Mouse (Mus musculus) ES-E14 (cell line): Measurements from ENCODE around the gene Hepacam2.

ENCODE experiments used
- HCFC1 ChIP-seq: IDR thresholded peaks from 2 replicates; pipeline ENCODE4 v1.6.1; 2012; ENCODE audit warnings: low read length, inconsistent platforms, borderline replicate concordance; ENCODE audit not compliant: insufficient read depth
- MAFK ChIP-seq: IDR thresholded peaks from 2 replicates; pipeline ENCODE4 v1.6.1; 2014; ENCODE audit warnings: mild to moderate bottlenecking, low read depth, low read length, inconsistent platforms; ENCODE audit not compliant: insufficient read depth
- ZC3H11A ChIP-seq: IDR thresholded peaks from 2 replicates; pipeline ENCODE4 v1.6.1; 2012; ENCODE audit warnings: low read depth, mild to moderate bottlenecking, inconsistent platforms, low read length, borderline replicate concordance
- ZNF384 ChIP-seq: IDR thresholded peaks from 2 replicates; pipeline ENCODE4 v1.6.1; 2012; ENCODE audit warnings: low read depth, low read length, inconsistent platforms

GRCm38 (mm10) chr6:3507078-3507477 is 9.0 kb upstream of the Hepacam2 start:
- TF ChIP-seq ZNF384, result no peak
- TF ChIP-seq MAFK, result no peak
- TF ChIP-seq ZC3H11A, result no peak
- TF ChIP-seq HCFC1, result no peak
